Mouse (Mus musculus): ENCODE measurements around the gene Ccdc173.

DNA sequence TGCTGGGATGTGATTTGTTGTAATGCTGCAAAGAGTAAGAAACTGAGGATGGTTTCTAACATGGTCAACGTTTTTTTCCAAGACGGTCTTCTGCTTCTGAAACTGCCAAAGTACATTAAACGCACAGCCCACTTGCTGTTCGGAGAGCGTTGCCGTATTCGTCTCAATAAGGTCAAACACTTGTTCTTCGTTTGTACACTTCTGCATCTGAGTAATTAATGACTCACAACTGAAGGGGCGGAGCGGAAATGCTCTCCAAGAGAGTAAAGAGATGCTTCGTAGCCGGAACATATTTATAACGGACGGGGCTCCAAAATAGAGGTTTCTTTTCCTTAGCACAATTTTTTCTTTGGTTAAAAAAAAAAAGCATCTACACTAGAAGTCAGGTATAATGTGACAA, 77.2 kb downstream of the Ccdc173 start:
- no peak for TF ChIP-seq GATA1 (IDR thresholded peaks at IDR 0.05; ENCODE audit: borderline replicate concordance, low read length)
- no peak for TF ChIP-seq FLI1 (IDR thresholded peaks at IDR 0.05; ENCODE audit: low read length)
